Mouse (Mus musculus): ENCODE data around the gene Paics.
"Not testable (repeated sequence)": the region's sequence is repeated elsewhere in the genome, so short reads cannot be mapped to it uniquely, and the experiment has no call there.

DNA sequence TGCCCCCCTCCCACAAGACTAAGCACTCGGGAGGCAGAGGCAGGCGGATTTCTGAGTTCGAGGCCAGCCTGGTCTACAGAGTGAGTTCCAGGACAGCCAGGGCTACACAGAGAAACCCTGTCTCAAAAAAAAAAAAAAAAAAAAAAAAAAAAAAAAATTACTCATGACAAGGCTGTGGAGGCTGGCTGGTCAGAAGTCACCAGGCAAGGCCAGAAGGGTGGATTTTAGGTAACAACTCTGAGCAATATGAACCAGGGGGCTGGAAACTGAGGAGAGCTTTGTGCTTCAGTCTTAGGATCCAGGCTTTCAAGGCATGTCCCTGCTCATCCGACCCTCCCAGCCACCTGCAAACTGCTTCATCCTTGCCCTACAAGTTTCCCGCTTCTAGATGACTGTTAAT is 38.6 kb upstream of the Paics start:
- TF ChIP-seq CTCF (IDR thresholded peaks at IDR 0.05; ENCODE audit: extremely low read depth, insufficient read length, insufficient replicate concordance, low read depth, low read length); POLR2A (IDR thresholded peaks at IDR 0.05; ENCODE audit: low read depth, low read length): not testable (repeated sequence)

All from small intestine, adult 2 months (tissue).